Mouse (Mus musculus) lung, adult 2 months (tissue): ENCODE measurements around the gene Dhx15.

Experiments used
- CTCF ChIP-seq: fragments of 200-500 bp; IDR thresholded peaks from 2 replicates; pipeline ENCODE4 v1.5.1; 2011; ENCODE audit warnings: mild to moderate bottlenecking, low read length, control low read depth; ENCODE audit not compliant: insufficient read depth
- POLR2A ChIP-seq: fragments of 200-500 bp; IDR thresholded peaks from 2 replicates; pipeline ENCODE4 v1.6.1; 2011; ENCODE audit warnings: low read depth, mild to moderate bottlenecking, control low read depth, low read length, borderline replicate concordance; ENCODE audit errors: extremely low read depth

DNA sequence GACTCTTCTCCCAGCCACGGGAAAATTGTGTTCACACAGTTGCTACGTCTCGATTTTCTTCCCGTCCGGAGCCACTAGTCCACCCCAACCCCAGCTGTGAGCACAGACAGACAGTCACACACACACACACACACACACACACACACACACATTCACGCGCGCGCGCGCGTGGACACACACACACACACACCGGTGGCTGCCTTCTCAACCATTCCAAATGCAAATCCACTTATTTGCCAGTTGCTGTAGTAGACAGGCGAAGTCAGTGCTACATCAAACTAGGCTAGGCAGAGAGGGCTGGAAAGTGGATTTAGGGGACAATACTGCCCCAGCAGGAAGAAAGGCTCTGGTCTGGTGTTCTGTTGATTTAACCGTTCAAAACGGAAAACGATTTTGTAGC is 73.9 kb downstream of the Dhx15 start:
- TF ChIP-seq POLR2A (no peak), CTCF (no peak)
